Mouse (Mus musculus) thymus, adult 2 months (tissue): Measurements from ENCODE around the gene Nkrf.

ENCODE experiments used
- CTCF ChIP-seq: fragments of 200-500 bp; IDR thresholded peaks from 2 replicates; pipeline ENCODE4 v1.5.1; 2012; ENCODE audit warnings: mild to moderate bottlenecking, control low read depth, low read length, moderate library complexity, borderline replicate concordance; ENCODE audit not compliant: control insufficient read depth, poor library complexity, insufficient read depth; ENCODE audit errors: extremely low read depth
- POLR2A ChIP-seq: fragments of 200-500 bp; IDR thresholded peaks from 2 replicates; pipeline ENCODE4 v1.6.1; 2012; ENCODE audit warnings: mild to moderate bottlenecking, low read length, control low read depth, moderate library complexity; ENCODE audit not compliant: control insufficient read depth, poor library complexity, insufficient read depth; ENCODE audit errors: extremely low read depth

DNA sequence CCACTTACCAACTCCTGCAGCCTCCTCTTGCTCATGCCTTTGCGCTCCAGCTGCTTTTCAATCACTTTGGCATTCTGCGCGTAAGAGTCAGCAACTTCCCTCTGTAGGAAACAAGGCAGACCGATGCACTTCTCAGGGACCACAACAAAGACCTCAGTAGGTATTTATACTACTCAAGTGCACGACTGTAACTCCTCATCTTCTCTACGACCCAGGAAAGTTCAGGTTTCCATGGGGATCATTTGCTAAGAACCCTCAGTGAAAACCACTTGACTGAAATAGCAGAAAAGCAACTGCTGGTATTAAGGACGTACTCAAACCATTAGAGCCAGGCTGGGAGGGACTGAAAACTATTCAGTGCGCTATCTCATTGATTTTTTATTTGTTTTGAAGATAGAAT lies 50.1 kb downstream of the Nkrf start:
- TF ChIP-seq POLR2A, result no peak
- no peak for TF ChIP-seq CTCF
